Mouse (Mus musculus) kidney, embryonic 16.5 days (tissue): ENCODE data around the gene Olfr652. TPM values are rescaled to one million over a fixed set of nuclear protein-coding genes. Genes with fewer than 3 reads are reported as not detected.

Source experiments
- ATAC-seq: fragments of 200-750 bp; cut with Nextera tagmentation; 2 replicates; pipeline ENCODE4 v1.8.0; 2017; ENCODE audit warnings: moderate TSS enrichment; ENCODE audit not compliant: low FRiP score, low TSS enrichment
- H3K27ac ChIP-seq: fragments of 300-500 bp; sonication (generic); 2 replicates; pipeline ENCODE4 v1.5.1; 2014; ENCODE audit warnings: low read length
- H3K27me3 ChIP-seq: fragments of 300-500 bp; sonication (generic); 2 replicates; pipeline ENCODE4 v1.6.1; 2014; ENCODE audit warnings: low read length, control low read depth, mixed read lengths; ENCODE audit not compliant: insufficient read depth
- H3K36me3 ChIP-seq: fragments of 300-500 bp; sonication (generic); 2 replicates; pipeline ENCODE4 v1.6.1; 2014; ENCODE audit warnings: low read length, control low read depth, mixed read lengths; ENCODE audit not compliant: insufficient read depth
- H3K4me1 ChIP-seq: fragments of 300-500 bp; sonication (generic); 2 replicates; pipeline ENCODE4 v1.6.1; 2014; ENCODE audit warnings: low read length, control low read depth, mixed read lengths; ENCODE audit not compliant: insufficient read depth
- H3K4me2 ChIP-seq: fragments of 300-500 bp; sonication (generic); replicated peaks from 2 replicates; pipeline ENCODE4 v1.6.1; 2014; ENCODE audit warnings: low read depth, low read length
- H3K4me3 ChIP-seq: fragments of 300-500 bp; sonication (generic); 2 replicates; pipeline ENCODE4 v1.5.1; 2014; ENCODE audit warnings: mild to moderate bottlenecking, low read length
- H3K9ac ChIP-seq: fragments of 300-500 bp; sonication (generic); replicated peaks from 2 replicates; pipeline ENCODE4 v1.6.1; 2014; ENCODE audit warnings: low read length
- H3K9me3 ChIP-seq: fragments of 300-500 bp; sonication (generic); 2 replicates; pipeline ENCODE4 v1.6.1; 2016; ENCODE audit warnings: low read length, control low read depth
- WGBS: fragments of 180-500 bp; shearing (Covaris S2); extraction: QIAGEN DNeasy Blood & Tissue Kit; methylation state at CpG from one replicate; pipeline ENCODE4 v1.1.7; 2014; 5-methylcytosine and 5-hydroxymethylcytosine counted together
- polyA plus RNA-seq: library from polyadenylated mRNA; unstranded; fragments of >200 nt; fragmentation: Nextera tagmentation; extraction: Ambion mirVana; gene quantifications from 2 replicates; pipeline ENCODE4 v1.2.1, GENCODE M21; 2015

Gene Olfr652
- polyA plus RNA-seq, 1 experiment from 2014 or later = not detected

- no peak overlapping the region for H3K4me3 ChIP-seq
- no peaks in the 10 kb centered on the region for H3K36me3 ChIP-seq
- no peaks in the 10 kb centered on the region for H3K27me3 ChIP-seq
- no peaks in the 10 kb centered on the region for H3K4me1 ChIP-seq
- no peak overlapping the region for H3K9ac ChIP-seq
- ATAC-seq = no peak
- no peak overlapping the region for H3K27ac ChIP-seq
- no peak overlapping the region for H3K4me2 ChIP-seq
- H3K9me3 ChIP-seq = peaks cover 2% of the 10 kb centered on the region; the same call in 1 of the 2 replicates
These were observed 44.0 kb downstream of the Olfr652 start for GRCm38 (mm10) chr7:104604727-104605126.

GRCm38 (mm10) chr7:104613655-104614054 lies 53.0 kb downstream of the Olfr652 start, which contains the start of gene Olfr656:
Olfr656 (plus strand) TSS chr7:104613955.
- 83% methylated on average over 4 of the region's 4 CpGs for WGBS
- H3K9ac ChIP-seq = no peak within 1 kb of the TSS
- H3K4me1 ChIP-seq = no peaks in the 10 kb centered on the region
- no peak within 1 kb of the TSS for H3K4me3 ChIP-seq
- no peaks in the 10 kb centered on the region for H3K36me3 ChIP-seq
- no peak within 1 kb of the TSS for H3K27ac ChIP-seq
- H3K27me3 ChIP-seq = no peaks in the 10 kb centered on the region
- no peak for ATAC-seq
- H3K4me2 ChIP-seq = no peak within 1 kb of the TSS
- no peaks in the 10 kb centered on the region for H3K9me3 ChIP-seq

Other genes with a start within 250 kb of the Olfr652 start
- gene Trim12a, start 245.4 kb upstream of the Olfr652 start, polyA plus RNA-seq = 6.1 TPM in 2 replicates
- gene Trim34b, start 231.4 kb upstream of the Olfr652 start, polyA plus RNA-seq = 0.27 TPM in 1 of 2 replicates, not detected in the other
- gene Trim12c, start 207.5 kb upstream of the Olfr652 start, polyA plus RNA-seq = 2.8 and 3.0 TPM in 2 replicates
- gene Trim30b, start 191.0 kb upstream of the Olfr652 start, polyA plus RNA-seq = 0.09 and 0.12 TPM in 2 replicates
- gene Trim30c, start 160.1 kb upstream of the Olfr652 start, polyA plus RNA-seq = 0.13 and 0.21 TPM in 2 replicates
- 1.2 and 1.5 TPM in 2 replicates for gene Trim30a, start 95.7 kb upstream of the Olfr652 start, polyA plus RNA-seq
- 0.35 and 0.42 TPM in 2 replicates for gene Trim30d, start 53.1 kb upstream of the Olfr652 start, polyA plus RNA-seq
- not detected in 2 replicates for gene Olfr651, start 10.8 kb upstream of the Olfr652 start, polyA plus RNA-seq
- gene Olfr653, start 16.4 kb downstream of the Olfr652 start, polyA plus RNA-seq = not detected in 2 replicates
- not detected in 2 replicates for gene Olfr654, start 26.1 kb downstream of the Olfr652 start, polyA plus RNA-seq
- gene Olfr655, start 40.9 kb downstream of the Olfr652 start, polyA plus RNA-seq = not detected in 2 replicates
- not detected in 2 replicates for gene Olfr656, start 53.1 kb downstream of the Olfr652 start, polyA plus RNA-seq
- not detected in 2 replicates for gene Olfr657, start 63.9 kb downstream of the Olfr652 start, polyA plus RNA-seq
- not detected in 2 replicates for gene Olfr658, start 86.4 kb downstream of the Olfr652 start, polyA plus RNA-seq
- gene Olfr659, start 105.9 kb downstream of the Olfr652 start, polyA plus RNA-seq = not detected in 2 replicates
- gene Olfr661, start 125.6 kb downstream of the Olfr652 start, polyA plus RNA-seq = not detected in 2 replicates
- gene Usp17le, start 216.6 kb downstream of the Olfr652 start, polyA plus RNA-seq = not detected in 2 replicates